Mouse (Mus musculus) spleen, postnatal 14 days (tissue): Measurements from ENCODE around the gene Cacna1f.

Source experiments
- DNase-seq, 2 experiments: peaks; one replicate each; pipeline ENCODE4 v3.0.0; 2021 to 2022; ENCODE audit warnings: low spot score in 2 of 2

Gene Cacna1f

GRCm38 (mm10) chrX:7674284-7675000, 67.6 kb downstream of the Cacna1f start:
- DNase-seq: no peak

DNA sequence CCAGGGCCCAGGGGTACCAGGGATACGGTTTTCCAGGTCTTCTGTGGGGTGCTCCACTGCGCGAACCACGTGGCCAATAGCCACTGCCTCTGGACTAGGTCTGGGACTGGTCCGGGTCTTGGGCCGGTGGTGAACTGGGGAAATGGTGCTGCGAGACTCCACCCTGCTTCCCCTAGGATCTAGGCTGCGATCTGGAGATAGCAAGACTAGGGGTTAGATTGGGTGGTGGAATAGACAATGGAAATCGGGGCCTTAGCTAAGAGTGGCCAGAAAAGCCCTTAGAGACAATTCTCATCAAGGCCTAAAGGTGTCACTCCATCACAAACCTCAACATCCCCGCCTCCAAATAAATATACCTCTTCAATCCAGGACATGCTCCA, 68.1 kb downstream of the Cacna1f start:
- DNase-seq: no peak

DNA sequence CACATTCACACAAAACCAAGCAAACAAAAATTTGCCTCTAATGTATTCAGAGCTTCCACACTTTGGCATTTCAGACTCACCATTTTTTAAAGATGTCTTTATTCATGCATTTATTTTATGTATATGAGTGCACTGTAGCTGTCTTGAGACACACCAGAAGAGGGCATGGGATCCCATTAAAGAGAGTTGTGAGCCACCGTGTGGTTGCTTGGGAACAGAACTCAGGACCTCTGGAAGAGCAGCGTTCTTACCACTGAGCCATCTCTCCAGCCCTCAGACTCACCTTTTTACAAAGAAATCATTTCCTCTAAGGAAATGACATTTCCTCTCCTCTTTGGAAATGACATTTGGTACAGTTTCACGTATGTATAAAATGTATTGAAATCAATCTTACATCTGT, 72.1 kb downstream of the Cacna1f start:
- no peak for DNase-seq

DNA sequence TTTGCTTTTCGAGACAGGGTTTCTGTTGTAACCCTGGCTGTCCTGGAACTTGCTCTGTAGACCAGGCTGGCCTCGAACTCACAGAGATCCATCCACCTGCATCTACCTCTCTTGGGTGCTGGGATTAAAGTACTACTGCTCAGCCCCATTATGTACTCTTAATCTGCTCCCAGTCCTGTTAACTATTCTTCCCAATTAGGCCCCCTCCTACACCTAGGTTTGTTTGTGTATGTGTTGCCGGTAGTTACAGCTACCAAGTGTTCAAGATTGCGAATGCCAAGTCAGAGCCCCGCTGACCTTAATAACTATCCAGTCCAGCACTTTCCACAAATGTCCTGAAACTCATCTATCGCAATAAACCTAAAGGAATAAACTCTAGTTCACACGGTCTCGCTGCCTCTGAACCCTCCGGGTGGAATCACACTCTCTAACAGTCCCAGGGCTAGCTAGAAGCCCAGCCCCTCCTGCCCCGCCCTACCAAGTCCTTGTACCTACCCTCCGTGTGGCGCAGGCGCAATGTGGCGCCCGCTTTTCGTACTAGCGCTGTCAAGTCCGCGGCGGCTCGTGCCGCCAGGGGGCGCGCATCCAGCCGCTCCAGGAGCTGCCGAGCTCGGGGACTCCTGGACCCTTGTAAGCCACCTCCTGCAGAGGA, 72.6 kb downstream of the Cacna1f start:
- DNase-seq: peak; percentile 75 to 83

DNA sequence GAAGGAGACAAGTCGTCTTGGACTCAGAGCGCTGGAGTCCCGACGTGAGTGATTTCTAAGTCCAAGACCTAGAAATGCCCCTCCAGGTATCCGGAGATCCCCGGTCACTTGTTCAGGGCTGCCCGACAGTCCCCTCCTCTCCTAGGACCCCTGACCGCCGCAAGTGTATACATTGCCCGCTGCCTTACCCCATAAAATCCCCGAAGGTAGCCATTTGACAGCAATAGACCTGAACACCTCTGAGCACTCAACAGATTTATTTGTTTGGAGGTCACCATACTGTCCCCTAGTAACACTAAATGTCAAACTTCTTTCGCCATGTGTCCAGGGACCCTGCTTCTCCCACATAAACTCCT, 73.2 kb downstream of the Cacna1f start:
- no peak for DNase-seq

GRCm38 (mm10) chrX:7680864-7681263, 74.0 kb downstream of the Cacna1f start, which contains the start of gene Magix:
Magix (minus strand) TSS chrX:7681251.
- no peak for DNase-seq
